Mouse (Mus musculus) B cell, adult 2 months (primary cell): ENCODE data around the gene Foxa1.

Experiments used
- DNase-seq, 2 experiments: peaks; one replicate each; pipeline ENCODE4 v3.0.0; 2022

Gene Foxa1

GRCm38 (mm10) chr12:57539551-57539985 is 7.1 kb downstream of the Foxa1 start:
- no peak for DNase-seq

GRCm38 (mm10) chr12:57538588-57539550 is 7.8 kb downstream of the Foxa1 start:
- peak in 1 of 2 experiments; percentile 48 for DNase-seq

DNA sequence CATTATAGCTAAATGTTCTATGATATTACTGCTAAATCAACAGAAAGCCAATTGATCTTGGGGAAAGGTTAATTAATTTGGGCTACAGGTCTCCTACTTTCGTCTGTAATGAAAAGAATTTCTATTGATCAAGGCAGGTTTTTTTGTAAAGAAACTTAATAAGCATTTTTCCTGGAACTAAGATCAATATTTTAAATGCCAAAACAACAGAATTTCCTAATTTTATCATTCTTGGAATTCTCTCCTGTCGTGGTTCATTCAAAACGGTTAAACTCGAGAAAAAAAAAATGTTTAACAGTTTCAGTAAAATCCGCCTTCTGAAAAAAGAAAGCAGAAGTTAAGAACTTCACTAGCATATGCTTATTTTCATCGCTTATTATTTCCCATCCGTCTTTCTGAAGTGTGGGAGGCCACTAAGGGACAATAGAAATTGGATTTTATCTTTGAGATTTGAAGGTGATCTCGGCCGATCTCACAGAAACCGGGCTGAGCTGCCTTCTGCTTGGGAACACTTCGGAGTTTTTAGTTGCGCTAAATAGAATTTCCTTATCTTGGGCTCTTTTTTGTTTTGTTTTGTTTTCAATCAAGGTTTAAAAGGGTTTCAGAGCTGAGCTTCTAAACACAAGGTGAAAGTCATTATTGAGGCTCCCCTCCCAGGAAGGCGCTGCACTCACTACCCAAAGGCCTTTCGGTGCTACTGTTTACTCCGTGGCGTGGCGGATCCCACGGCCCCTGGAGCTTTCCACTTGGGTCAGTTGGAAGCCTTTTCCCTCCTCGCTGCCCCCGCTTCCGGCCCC is 8.7 kb downstream of the Foxa1 start:
- no peak for DNase-seq

DNA sequence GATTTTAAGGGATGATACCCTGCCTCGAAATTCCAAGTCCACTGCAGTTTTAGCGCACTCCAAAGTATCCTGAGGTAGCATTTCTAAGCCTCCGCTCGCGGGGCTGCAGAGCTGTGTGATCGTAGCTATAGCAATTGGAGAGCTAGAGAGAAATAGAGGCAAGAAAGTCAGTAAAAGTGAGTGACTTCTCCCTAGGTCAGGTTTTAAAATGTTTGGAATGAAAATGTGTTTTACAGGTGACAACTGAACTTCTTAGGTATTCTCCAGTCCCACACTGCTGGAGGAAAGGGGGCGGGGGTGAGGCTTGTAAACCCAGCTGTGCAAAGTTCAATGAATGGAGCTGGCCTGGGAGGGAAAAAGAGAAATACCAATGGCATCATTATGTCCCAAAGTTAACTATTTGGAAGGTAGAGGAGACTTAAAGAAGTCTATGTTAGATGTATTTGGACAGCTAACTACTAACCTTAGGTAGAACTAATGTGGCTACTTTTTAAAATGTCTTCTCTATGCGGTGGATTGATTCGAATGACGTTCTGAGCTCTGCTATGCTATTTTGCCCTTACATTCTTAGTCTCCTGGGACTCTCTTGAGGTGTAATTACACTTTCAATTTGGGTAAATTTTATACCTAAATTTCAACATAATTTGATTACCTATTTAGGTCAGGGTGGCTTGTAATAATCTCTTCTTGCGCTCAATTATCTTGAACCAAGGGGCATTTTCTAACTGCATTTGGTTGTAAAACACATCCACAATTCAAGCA is 9.6 kb downstream of the Foxa1 start:
- DNase-seq, result no peak

GRCm38 (mm10) chr12:57536056-57536908 is 10.4 kb downstream of the Foxa1 start:
- DNase-seq, result no peak

DNA sequence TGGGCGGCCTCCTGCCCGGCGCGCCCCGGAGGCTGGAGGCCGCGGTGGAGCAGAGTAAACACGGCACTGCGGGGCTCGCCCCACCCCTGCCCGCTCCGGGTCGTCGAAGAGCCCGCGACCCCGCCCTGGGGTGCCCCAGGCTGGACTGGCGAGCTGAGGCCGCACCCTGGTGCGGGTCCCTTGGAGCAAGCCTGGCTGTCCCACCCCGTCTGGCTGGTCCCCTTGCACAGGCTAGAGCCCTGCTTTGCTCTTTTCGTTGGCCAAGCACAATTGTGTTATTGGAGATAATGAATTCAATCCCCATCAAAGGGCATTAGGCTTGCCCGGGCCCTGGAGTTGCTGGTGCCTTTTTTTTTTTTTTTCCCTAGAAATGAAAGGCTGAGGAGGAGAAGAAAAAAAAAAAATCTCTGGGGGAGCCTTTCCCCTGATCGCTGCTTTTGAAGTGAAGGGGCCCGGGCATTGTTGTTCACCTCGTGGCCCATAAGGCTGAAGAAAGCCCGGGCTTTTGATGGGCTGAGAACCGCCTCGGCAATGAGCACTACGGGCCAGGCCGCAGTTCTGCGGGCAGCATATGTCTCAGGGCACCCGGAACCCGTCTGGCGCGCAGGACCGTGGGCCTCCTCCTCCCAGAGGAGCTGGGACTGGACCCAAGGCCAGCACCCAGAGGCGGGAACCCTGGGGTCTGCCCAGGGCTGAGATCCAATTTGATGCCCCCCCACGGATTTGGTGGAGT is 11.7 kb downstream of the Foxa1 start:
- no peak for DNase-seq

- no peak for DNase-seq
Measured at GRCm38 (mm10) chr12:57534517-57534878, 12.2 kb downstream of the Foxa1 start.

- DNase-seq, result no peak
Measured at GRCm38 (mm10) chr12:57530474-57530873, 16.2 kb downstream of the Foxa1 start.

GRCm38 (mm10) chr12:57528335-57528734 is 18.4 kb downstream of the Foxa1 start:
- no peak for DNase-seq

- no peak for DNase-seq
Measured at GRCm38 (mm10) chr12:57515702-57516377, 30.9 kb downstream of the Foxa1 start.

DNA sequence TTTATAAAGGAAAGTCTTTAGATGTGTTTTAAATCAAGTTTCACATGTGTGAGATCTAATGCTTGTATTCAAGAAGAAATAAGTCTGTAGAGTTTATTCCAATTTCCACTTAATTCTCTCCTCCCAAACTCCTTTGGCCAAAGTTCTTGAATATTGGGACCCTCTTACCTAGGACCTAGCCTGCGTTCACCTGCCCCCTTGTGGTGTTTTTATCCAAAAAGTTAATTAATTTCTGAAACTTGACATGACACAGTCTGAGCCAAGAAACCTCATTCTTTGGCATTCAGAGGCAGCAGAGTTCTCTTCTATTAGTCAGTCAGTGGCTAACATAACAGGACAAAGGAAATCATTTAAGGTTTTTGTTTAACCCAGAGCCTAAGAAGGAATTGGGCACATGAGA is 32.2 kb downstream of the Foxa1 start:
- DNase-seq, result no peak

DNA sequence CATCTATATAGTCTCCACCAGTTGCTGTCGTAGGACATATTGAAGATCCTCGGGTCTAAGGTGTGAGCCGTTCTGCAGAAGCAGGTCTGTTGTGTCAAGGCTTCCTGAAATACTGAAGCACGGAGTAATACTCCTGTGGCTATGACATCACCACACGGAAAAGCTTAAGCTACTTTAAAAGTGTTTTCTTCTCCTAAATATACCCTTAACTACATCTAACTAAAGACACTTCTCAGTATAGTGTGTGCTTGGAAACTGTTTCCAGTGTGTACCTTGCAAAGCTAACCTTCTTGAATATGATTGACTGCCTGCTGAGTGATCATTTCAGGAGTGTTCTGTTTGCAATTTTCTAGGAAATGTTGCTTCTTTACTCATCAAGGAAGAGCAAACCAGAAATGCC is 35.2 kb downstream of the Foxa1 start:
- no peak for DNase-seq

GRCm38 (mm10) chr12:57511127-57511526 is 35.6 kb downstream of the Foxa1 start:
- no peak for DNase-seq

- DNase-seq, result no peak
Measured at GRCm38 (mm10) chr12:57509726-57510125, 37.0 kb downstream of the Foxa1 start.

DNA sequence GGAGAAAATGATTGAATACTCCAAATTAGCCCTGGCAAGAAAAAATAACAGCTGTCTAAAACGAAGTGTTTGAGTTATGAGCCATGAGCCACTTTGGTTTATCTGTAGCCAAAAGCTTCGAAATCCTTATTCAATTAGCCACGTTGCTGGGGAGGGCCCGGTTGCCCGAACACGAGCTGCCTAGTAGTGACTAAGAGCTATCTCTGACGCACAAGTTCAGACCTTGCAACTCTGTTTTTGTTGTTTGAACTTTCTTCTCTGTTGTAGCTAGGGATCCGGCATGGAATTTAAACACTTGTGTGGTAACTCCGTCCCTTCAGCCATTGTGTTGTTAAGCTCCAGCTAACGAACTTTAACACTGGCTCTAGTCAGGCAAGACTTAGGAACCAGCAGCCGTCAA is 37.8 kb downstream of the Foxa1 start:
- DNase-seq, result no peak

DNA sequence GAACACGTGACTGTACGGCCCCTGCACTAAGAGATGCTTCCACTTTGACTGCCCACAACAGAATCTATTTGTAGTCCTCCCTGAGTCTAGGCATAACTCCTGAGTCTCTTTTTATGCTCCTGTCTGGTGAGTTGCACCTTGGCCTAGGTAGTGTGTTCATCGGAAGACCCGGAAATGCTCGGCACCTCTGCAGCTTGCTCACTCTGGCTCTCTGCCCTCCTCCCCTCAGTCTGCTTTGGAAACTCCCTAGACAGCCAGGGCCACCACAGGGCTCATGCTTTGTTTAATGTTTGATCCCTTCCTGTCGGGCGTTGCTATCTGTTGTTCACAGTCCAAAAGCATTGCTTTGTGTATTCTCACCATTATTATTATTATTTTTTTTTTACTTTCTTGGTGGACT is 41.4 kb downstream of the Foxa1 start:
- no peak for DNase-seq

GRCm38 (mm10) chr12:57500246-57500645 is 46.5 kb downstream of the Foxa1 start:
- no peak for DNase-seq

DNA sequence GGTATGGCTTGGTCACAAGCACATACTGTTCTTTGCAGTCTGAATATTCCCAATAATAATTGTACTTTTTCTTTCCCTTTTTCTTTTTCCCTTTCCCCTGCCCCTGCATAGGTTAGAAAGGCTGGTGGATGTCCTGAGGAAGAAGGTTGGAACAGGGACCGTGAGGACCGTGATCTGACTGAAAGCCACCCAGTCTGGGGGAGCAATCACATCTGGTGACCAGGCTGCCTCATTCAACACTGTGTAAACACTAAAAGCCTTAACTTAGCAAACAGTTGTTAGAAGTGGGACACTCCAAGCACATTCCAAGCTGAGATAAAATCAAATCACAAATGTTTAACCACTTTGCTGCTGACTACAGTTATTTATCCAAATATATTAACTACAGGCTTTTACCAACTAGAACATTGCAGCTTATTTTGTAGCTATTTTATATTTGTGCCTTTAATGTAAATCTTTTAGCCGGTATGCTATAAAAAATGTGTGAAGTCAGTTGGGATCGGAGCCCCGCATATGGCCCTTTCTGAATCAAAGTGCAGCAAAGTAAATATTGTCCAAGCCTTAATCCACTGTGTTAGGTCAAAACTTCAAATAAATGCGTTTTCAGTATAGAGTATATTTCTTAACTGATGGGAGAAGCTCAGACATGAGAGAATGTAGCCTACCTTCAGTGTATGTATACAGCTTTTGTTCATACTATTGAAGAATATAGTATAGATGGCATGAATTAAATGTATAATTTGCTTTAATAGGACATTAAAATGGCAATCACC is 50.2 kb downstream of the Foxa1 start:
- DNase-seq, result no peak
